In genomic region chr5:65428321-65428720, GRCm38 (mm10) we compare ENCODE assay signal across 19 mouse cellular contexts. TPM values are rescaled to one million over a fixed set of nuclear protein-coding genes. Genes with fewer than 3 reads are reported as not detected.
A peak's percentile ranks its signal among the peaks of the same experiment; 100 is the strongest.
DNase-seq lines count a peak whose midpoint lies in the region; ATAC-seq lines count a peak whose summit lies in the region.
"Had no signal": no experiment of that assay in that cellular context is flagged by ENCODE, and none has a peak within 500 bp of the region (broad histone marks: within the 10 kb centered on the region; RNA-seq: fewer than 3 reads in every experiment).

No protein-coding gene starts in this region.

- H3K4me2 ChIP-seq in kidney, embryonic 16.5 days (replicated peaks; ENCODE audit: low read depth, low read length) = no peak overlapping the region
- H3K4me2 ChIP-seq: heart, embryonic 13.5 days; hindbrain, embryonic 14.5 days; limb, embryonic 12.5 days; lung, embryonic 14.5 days; midbrain, embryonic 11.5 days had no signal

- 0 out of 2 replicates have a peak, but pooled peaks cover 4% of the 10 kb centered on the region for H3K36me3 ChIP-seq in kidney, embryonic 16.5 days (ENCODE audit: insufficient read depth, low read length)

- 49% methylated on average over 4 of the region's 4 CpGs for WGBS in kidney, embryonic 16.5 days

- peak; percentile 49 for DNase-seq in kidney, adult 18-20 months
- DNase-seq in 3T3-L1 (ENCODE audit: low read depth, low spot score) = peak; percentile 31
- peak; percentile 82 for DNase-seq in ZHBTc4 (ENCODE audit: low read depth, low spot score)
- peak; percentile 37 for DNase-seq in lung, postnatal 10 days
- no peak for DNase-seq in neural tube, embryonic 10.5 days (ENCODE audit: extremely low spot score, low spot score)
- DNase-seq in cerebellum, postnatal 4 days (ENCODE audit: low spot score in 2 of 2) = no peak
- DNase-seq: cerebellum, adult 18-20 months; lung, embryonic 14.5 days; right cerebral cortex, postnatal 4 days; thymus, postnatal 4 days had no signal

- no peaks in the 10 kb centered on the region for H3K9me3 ChIP-seq in kidney, embryonic 16.5 days (ENCODE audit: low read length)
- H3K9me3 ChIP-seq: heart, embryonic 13.5 days; limb, embryonic 12.5 days had no signal

- ATAC-seq in kidney, embryonic 16.5 days (ENCODE audit: low FRiP score, low TSS enrichment) = no peak
- ATAC-seq in granulocyte monocyte progenitor cell, adult 5-6 weeks (replicated peaks; ENCODE audit: poor library complexity, severe bottlenecking) = no peak

- H3K4me1 ChIP-seq in kidney, embryonic 16.5 days (ENCODE audit: insufficient read depth, low read length) = 0 out of 2 replicates have a peak, but pooled peaks cover 5% of the 10 kb centered on the region

- no peak overlapping the region for H3K9ac ChIP-seq in kidney, embryonic 16.5 days (replicated peaks; ENCODE audit: low read length)
- H3K9ac ChIP-seq: heart, embryonic 13.5 days; hindbrain, embryonic 14.5 days; limb, embryonic 12.5 days; lung, embryonic 14.5 days had no signal

- H3K27ac ChIP-seq in kidney, embryonic 16.5 days (ENCODE audit: low read length) = no peak overlapping the region
- H3K27ac ChIP-seq: heart, embryonic 13.5 days; hindbrain, embryonic 14.5 days; layer of hippocampus, adult 2 months; left cerebral cortex, adult 2 months; limb, embryonic 12.5 days had no signal

- H3K27me3 ChIP-seq in kidney, embryonic 16.5 days (ENCODE audit: insufficient read depth, low read length) = no peaks in the 10 kb centered on the region
- H3K27me3 ChIP-seq: heart, embryonic 13.5 days; limb, embryonic 12.5 days had no signal

- H3K4me3 ChIP-seq in kidney, embryonic 16.5 days (ENCODE audit: low read length) = no peak overlapping the region
- H3K4me3 ChIP-seq: heart, embryonic 13.5 days; layer of hippocampus, adult 2 months; left cerebral cortex, adult 2 months; limb, embryonic 12.5 days; myocyte had no signal

RNA-seq across cellular contexts. Expression of gene Ugdh, which starts 7.4 kb away (rescaled TPM):
- 103 and 109 TPM in 2 replicates for polyA plus RNA-seq in kidney, embryonic 16.5 days (2015; fragmentation: Nextera tagmentation; extraction: Ambion mirVana)
- 54.7 and 56.1 TPM in 2 replicates for total RNA-seq in granulocyte monocyte progenitor cell, adult 5-6 weeks (2014; fragmentation: Nextera tagmentation)
- total RNA-seq in granulocyte monocyte progenitor cell, adult 5-6 weeks (2017) = 76.1 and 83.4 TPM in 2 replicates

RNA-seq across cellular contexts. Expression of gene Lias, which starts 37.0 kb away (rescaled TPM):
- 67.2 and 71.4 TPM in 2 replicates for polyA plus RNA-seq in kidney, embryonic 16.5 days (2015; fragmentation: Nextera tagmentation; extraction: Ambion mirVana)
- total RNA-seq in granulocyte monocyte progenitor cell, adult 5-6 weeks (2014; fragmentation: Nextera tagmentation) = 34.2 and 43.8 TPM in 2 replicates
- 40.3 and 50.7 TPM in 2 replicates for total RNA-seq in granulocyte monocyte progenitor cell, adult 5-6 weeks (2017)

RNA-seq across cellular contexts. Expression of gene Rpl9, which starts 37.1 kb away (rescaled TPM):
- 901 and 990 TPM in 2 replicates for polyA plus RNA-seq in kidney, embryonic 16.5 days (2015; fragmentation: Nextera tagmentation; extraction: Ambion mirVana)
- total RNA-seq in granulocyte monocyte progenitor cell, adult 5-6 weeks (2014; fragmentation: Nextera tagmentation) = 3,342 and 3,430 TPM in 2 replicates
- 1,568 and 2,000 TPM in 2 replicates for total RNA-seq in granulocyte monocyte progenitor cell, adult 5-6 weeks (2017)

Comparison
In these comparisons a context has a peak if more than half of its experiments do, and no peak if none do; other contexts are left out.
1. DNase-seq: peak in kidney, adult 18-20 months (single experiment), 3T3-L1 (single experiment), ZHBTc4 (single experiment) and lung, postnatal 10 days (single experiment); none in neural tube, embryonic 10.5 days (single experiment) and cerebellum, postnatal 4 days (0 of 2).